Mouse (Mus musculus): Measurements from ENCODE around the gene Taldo1. TPM values are rescaled to one million over a fixed set of nuclear protein-coding genes. Genes with fewer than 3 reads are reported as not detected.
A peak's percentile ranks its signal among the peaks of the same experiment; 100 is the strongest.

The Taldo1 gene
- polyA plus RNA-seq, 1 experiment = 235 TPM

GRCm38 (mm10) chr7:141408833-141409232 lies 16.8 kb downstream of the Taldo1 start:
- no peak overlapping the region for H3K27ac ChIP-seq (ENCODE audit: control insufficient read depth, insufficient read depth, low read length)
- no peaks in the 10 kb centered on the region for H3K27me3 ChIP-seq (ENCODE audit: control insufficient read depth, insufficient read depth, low read length)
- peaks cover 4% of the 10 kb centered on the region; the same call in 1 of the 2 replicates for H3K36me3 ChIP-seq (ENCODE audit: control insufficient read depth, insufficient read depth, low read length)
- no peak overlapping the region for H3K4me3 ChIP-seq (ENCODE audit: control insufficient read depth, insufficient read depth, low read length)
- whole genome bisulfite sequencing = 24% methylated on average over 11 of the region's 11 CpGs
- DNase-seq = peak; percentile 79
- peaks cover 11% of the 10 kb centered on the region for H3K4me1 ChIP-seq (replicated peaks; ENCODE audit: control insufficient read depth, insufficient read depth, low read length)
- TF ChIP-seq CTCF (IDR thresholded peaks at IDR 0.05; ENCODE audit: borderline replicate concordance, control insufficient read depth, extremely low read depth, insufficient read depth, low read length, poor library complexity) (peak; percentile 86), POLR2A (IDR thresholded peaks at IDR 0.05; ENCODE audit: control insufficient read depth, extremely low read depth, insufficient read depth, low read length, poor library complexity) (no peak)

- H3K4me1 ChIP-seq (replicated peaks; ENCODE audit: control insufficient read depth, insufficient read depth, low read length) = peaks cover 15% of the 10 kb centered on the region
- no peaks in the 10 kb centered on the region for H3K27me3 ChIP-seq (ENCODE audit: control insufficient read depth, insufficient read depth, low read length)
- H3K27ac ChIP-seq (ENCODE audit: control insufficient read depth, insufficient read depth, low read length) = no peak overlapping the region
- no peak overlapping the region for H3K4me3 ChIP-seq (ENCODE audit: control insufficient read depth, insufficient read depth, low read length)
- no peak for DNase-seq
- peaks cover 4% of the 10 kb centered on the region; the same call in 1 of the 2 replicates for H3K36me3 ChIP-seq (ENCODE audit: control insufficient read depth, insufficient read depth, low read length)
- TF ChIP-seq CTCF (IDR thresholded peaks at IDR 0.05; ENCODE audit: borderline replicate concordance, control insufficient read depth, extremely low read depth, insufficient read depth, low read length, poor library complexity) (no peak), POLR2A (IDR thresholded peaks at IDR 0.05; ENCODE audit: control insufficient read depth, extremely low read depth, insufficient read depth, low read length, poor library complexity) (no peak)
- WGBS = 97% methylated on average over 8 of the region's 8 CpGs
Measured at GRCm38 (mm10) chr7:141410631-141411030, 18.6 kb downstream of the Taldo1 start.

- TF ChIP-seq CTCF (IDR thresholded peaks at IDR 0.05; ENCODE audit: borderline replicate concordance, control insufficient read depth, extremely low read depth, insufficient read depth, low read length, poor library complexity) (no peak), POLR2A (IDR thresholded peaks at IDR 0.05; ENCODE audit: control insufficient read depth, extremely low read depth, insufficient read depth, low read length, poor library complexity) (no peak)
- no peaks in the 10 kb centered on the region for H3K27me3 ChIP-seq (ENCODE audit: control insufficient read depth, insufficient read depth, low read length)
- 96% methylated on average over 1 of the region's 1 CpGs for WGBS
- H3K36me3 ChIP-seq (ENCODE audit: control insufficient read depth, insufficient read depth, low read length) = peaks cover 4% of the 10 kb centered on the region; the same call in 1 of the 2 replicates
- no peak overlapping the region for H3K4me3 ChIP-seq (ENCODE audit: control insufficient read depth, insufficient read depth, low read length)
- DNase-seq = no peak
- H3K27ac ChIP-seq (ENCODE audit: control insufficient read depth, insufficient read depth, low read length) = no peak overlapping the region
- peaks cover 15% of the 10 kb centered on the region for H3K4me1 ChIP-seq (replicated peaks; ENCODE audit: control insufficient read depth, insufficient read depth, low read length)
Measured at GRCm38 (mm10) chr7:141411667-141412066, 19.7 kb downstream of the Taldo1 start.

- peaks cover 4% of the 10 kb centered on the region; the same call in 1 of the 2 replicates for H3K36me3 ChIP-seq (ENCODE audit: control insufficient read depth, insufficient read depth, low read length)
- no peaks in the 10 kb centered on the region for H3K27me3 ChIP-seq (ENCODE audit: control insufficient read depth, insufficient read depth, low read length)
- peak; percentile 18 for DNase-seq
- H3K4me1 ChIP-seq (replicated peaks; ENCODE audit: control insufficient read depth, insufficient read depth, low read length) = peaks cover 15% of the 10 kb centered on the region
- 6% methylated on average over 16 of the region's 16 CpGs for WGBS
- TF ChIP-seq CTCF (IDR thresholded peaks at IDR 0.05; ENCODE audit: borderline replicate concordance, control insufficient read depth, extremely low read depth, insufficient read depth, low read length, poor library complexity) (no peak), POLR2A (IDR thresholded peaks at IDR 0.05; ENCODE audit: control insufficient read depth, extremely low read depth, insufficient read depth, low read length, poor library complexity) (no peak)
- peak overlapping the region; percentile 94 for H3K4me3 ChIP-seq (ENCODE audit: control insufficient read depth, insufficient read depth, low read length)
- peak overlapping the region; percentile 14; the same call in 1 of the 2 replicates for H3K27ac ChIP-seq (ENCODE audit: control insufficient read depth, insufficient read depth, low read length)
Measured at GRCm38 (mm10) chr7:141413331-141413730, 21.3 kb downstream of the Taldo1 start.

GRCm38 (mm10) chr7:141413809-141414584 lies 22.0 kb downstream of the Taldo1 start, which contains the start of gene Gatd1:
TSS of gene Gatd1 (minus strand) at chr7:141414136.
- H3K4me1 ChIP-seq (replicated peaks; ENCODE audit: control insufficient read depth, insufficient read depth, low read length) = peaks cover 14% of the 10 kb centered on the region
- H3K4me3 ChIP-seq (ENCODE audit: control insufficient read depth, insufficient read depth, low read length) = peak within 1 kb of the TSS; percentile 94
- peak; percentile 44; the same call in 1 of the 2 replicates for TF ChIP-seq CTCF (IDR thresholded peaks at IDR 0.05; ENCODE audit: borderline replicate concordance, control insufficient read depth, extremely low read depth, insufficient read depth, low read length, poor library complexity)
- peak; percentile 80 for TF ChIP-seq POLR2A (IDR thresholded peaks at IDR 0.05; ENCODE audit: control insufficient read depth, extremely low read depth, insufficient read depth, low read length, poor library complexity)
- under 1% methylated on average over 56 of the region's 56 CpGs for WGBS
- peaks cover 4% of the 10 kb centered on the region; the same call in 1 of the 2 replicates for H3K36me3 ChIP-seq (ENCODE audit: control insufficient read depth, insufficient read depth, low read length)
- H3K27ac ChIP-seq (ENCODE audit: control insufficient read depth, insufficient read depth, low read length) = peak within 1 kb of the TSS; percentile 14; the same call in 1 of the 2 replicates
- no peaks in the 10 kb centered on the region for H3K27me3 ChIP-seq (ENCODE audit: control insufficient read depth, insufficient read depth, low read length)
- peak; percentile 99 for DNase-seq

GRCm38 (mm10) chr7:141416144-141416841 lies 24.3 kb downstream of the Taldo1 start:
- Histone ChIP-seq H3K4me3 (ENCODE audit: control insufficient read depth, insufficient read depth, low read length) (no peak overlapping the region), H3K4me1 (replicated peaks; ENCODE audit: control insufficient read depth, insufficient read depth, low read length) (peaks cover 11% of the 10 kb centered on the region), H3K36me3 (ENCODE audit: control insufficient read depth, insufficient read depth, low read length) (no peaks in the 10 kb centered on the region), H3K27ac (ENCODE audit: control insufficient read depth, insufficient read depth, low read length) (no peak overlapping the region), H3K27me3 (ENCODE audit: control insufficient read depth, insufficient read depth, low read length) (no peaks in the 10 kb centered on the region)
- DNase-seq = no peak
- no peak for TF ChIP-seq POLR2A (IDR thresholded peaks at IDR 0.05; ENCODE audit: control insufficient read depth, extremely low read depth, insufficient read depth, low read length, poor library complexity)
- no peak for TF ChIP-seq CTCF (IDR thresholded peaks at IDR 0.05; ENCODE audit: borderline replicate concordance, control insufficient read depth, extremely low read depth, insufficient read depth, low read length, poor library complexity)
- WGBS = 95% methylated on average over 6 of the region's 6 CpGs

All from thymus, adult 2 months (tissue).